Mouse (Mus musculus) intestine, embryonic 14.5 days (tissue): ENCODE data around the gene Lrrc58. TPM values are rescaled to one million over a fixed set of nuclear protein-coding genes. Genes with fewer than 3 reads are reported as not detected.

Experiments used
- ATAC-seq: fragments of 200-750 bp; cut with Nextera tagmentation; replicated peaks from 2 replicates; pipeline ENCODE4 v1.8.0; 2017; ENCODE audit warnings: low read depth, moderate number of reproducible peaks, moderate TSS enrichment, moderate library complexity; ENCODE audit not compliant: low FRiP score, low TSS enrichment
- DNase-seq: peaks from one replicate; pipeline ENCODE4 v3.0.0-alpha.2; 2018; ENCODE audit warnings: low spot score
- H3K27ac ChIP-seq: fragments of 300-500 bp; sonication (generic); 2 replicates; pipeline ENCODE4 v1.5.1; 2014; ENCODE audit warnings: low read depth, mild to moderate bottlenecking, control low read depth
- H3K27me3 ChIP-seq: fragments of 300-500 bp; sonication (generic); replicated peaks from 2 replicates; pipeline ENCODE4 v1.6.1; 2014; ENCODE audit warnings: low read length, control low read depth; ENCODE audit not compliant: control insufficient read depth, insufficient read depth
- H3K36me3 ChIP-seq: fragments of 300-500 bp; sonication (generic); 2 replicates; pipeline ENCODE4 v1.6.1; 2014; ENCODE audit warnings: low read length, control low read depth; ENCODE audit not compliant: control insufficient read depth, insufficient read depth
- H3K4me1 ChIP-seq: fragments of 300-500 bp; sonication (generic); replicated peaks from 2 replicates; pipeline ENCODE4 v1.6.1; 2014; ENCODE audit warnings: low read length, control low read depth, mixed read lengths; ENCODE audit not compliant: control insufficient read depth, insufficient read depth
- H3K4me2 ChIP-seq: fragments of 300-500 bp; sonication (generic); 2 replicates; pipeline ENCODE4 v1.6.1; 2014; ENCODE audit warnings: low read length
- H3K4me3 ChIP-seq: fragments of 300-500 bp; sonication (generic); 2 replicates; pipeline ENCODE4 v1.5.1; 2014; ENCODE audit warnings: low read depth, low read length, control low read depth, mixed read lengths
- H3K9ac ChIP-seq: fragments of 300-500 bp; sonication (generic); 2 replicates; pipeline ENCODE4 v1.6.1; 2014; ENCODE audit warnings: mild to moderate bottlenecking, low read length
- H3K9me3 ChIP-seq: fragments of 300-500 bp; sonication (generic); 2 replicates; pipeline ENCODE4 v1.6.1; 2016; ENCODE audit warnings: low read length, control low read depth; ENCODE audit not compliant: control insufficient read depth
- WGBS: fragments of 180-500 bp; shearing (Covaris S2); extraction: QIAGEN DNeasy Blood & Tissue Kit; methylation state at CpG from one replicate; pipeline ENCODE4 v1.1.7; 2014; 5-methylcytosine and 5-hydroxymethylcytosine counted together
- polyA plus RNA-seq: library from polyadenylated mRNA; unstranded; fragments of >200 nt; fragmentation: Nextera tagmentation; extraction: Ambion mirVana; gene quantifications from 2 replicates; pipeline ENCODE4 v1.2.1, GENCODE M21; 2014

Lrrc58 gene
- polyA plus RNA-seq, 1 experiment from 2014 or later, result 56.2 TPM

GRCm38 (mm10) chr16:37927117-37927516 is 58.9 kb downstream of the Lrrc58 start:
- whole genome bisulfite sequencing, result 47% methylated on average over 4 of the region's 4 CpGs
- H3K27ac ChIP-seq, result no peak overlapping the region
- H3K27me3 ChIP-seq, result no peaks in the 10 kb centered on the region
- H3K36me3 ChIP-seq, result no peaks in the 10 kb centered on the region
- DNase-seq, result no peak
- H3K9me3 ChIP-seq, result no peaks in the 10 kb centered on the region
- no peak for ATAC-seq
- H3K4me3 ChIP-seq, result no peak overlapping the region
- H3K4me1 ChIP-seq, result no peaks in the 10 kb centered on the region
- H3K9ac ChIP-seq, result no peak overlapping the region
- H3K4me2 ChIP-seq, result no peak overlapping the region

GRCm38 (mm10) chr16:37929006-37929405 is 60.8 kb downstream of the Lrrc58 start:
- Histone ChIP-seq H3K27me3 (no peaks in the 10 kb centered on the region), H3K4me1 (no peaks in the 10 kb centered on the region), H3K4me3 (no peak overlapping the region), H3K9ac (no peak overlapping the region), H3K27ac (no peak overlapping the region), H3K9me3 (no peaks in the 10 kb centered on the region), H3K4me2 (no peak overlapping the region), H3K36me3 (no peaks in the 10 kb centered on the region)
- no peak for ATAC-seq
- no peak for DNase-seq
- WGBS, result 51% methylated on average over 2 of the region's 2 CpGs

- H3K4me3 ChIP-seq, result no peak overlapping the region
- H3K36me3 ChIP-seq, result no peaks in the 10 kb centered on the region
- H3K27me3 ChIP-seq, result no peaks in the 10 kb centered on the region
- no peak overlapping the region for H3K27ac ChIP-seq
- H3K4me2 ChIP-seq, result no peak overlapping the region
- H3K9me3 ChIP-seq, result no peaks in the 10 kb centered on the region
- ATAC-seq, result no peak
- 91% methylated on average over 2 of the region's 2 CpGs for WGBS
- no peaks in the 10 kb centered on the region for H3K4me1 ChIP-seq
- H3K9ac ChIP-seq, result no peak overlapping the region
- DNase-seq, result no peak
These were observed 61.4 kb downstream of the Lrrc58 start for GRCm38 (mm10) chr16:37929626-37930025.

- no peaks in the 10 kb centered on the region for H3K4me1 ChIP-seq
- H3K27ac ChIP-seq, result no peak overlapping the region
- WGBS, result 86% methylated on average over 2 of the region's 2 CpGs
- no peak for ATAC-seq
- no peaks in the 10 kb centered on the region for H3K27me3 ChIP-seq
- no peak overlapping the region for H3K4me3 ChIP-seq
- no peak overlapping the region for H3K4me2 ChIP-seq
- H3K36me3 ChIP-seq, result no peaks in the 10 kb centered on the region
- H3K9ac ChIP-seq, result no peak overlapping the region
- no peak for DNase-seq
- H3K9me3 ChIP-seq, result no peaks in the 10 kb centered on the region
These were observed 66.7 kb downstream of the Lrrc58 start for GRCm38 (mm10) chr16:37934932-37935331.

- no peak for DNase-seq
- no peaks in the 10 kb centered on the region for H3K27me3 ChIP-seq
- no peaks in the 10 kb centered on the region for H3K4me1 ChIP-seq
- no peaks in the 10 kb centered on the region for H3K9me3 ChIP-seq
- H3K4me2 ChIP-seq, result no peak overlapping the region
- no peak for ATAC-seq
- no peaks in the 10 kb centered on the region for H3K36me3 ChIP-seq
- no peak overlapping the region for H3K4me3 ChIP-seq
- no peak overlapping the region for H3K9ac ChIP-seq
- H3K27ac ChIP-seq, result no peak overlapping the region
- 54% methylated on average over 8 of the region's 8 CpGs for WGBS
These were observed 69.1 kb downstream of the Lrrc58 start for GRCm38 (mm10) chr16:37937276-37937675.

Other genes with a start within 250 kb of the Lrrc58 start
- 58.1 and 67.1 TPM in 2 replicates for gene Ndufb4, start 213.9 kb upstream of the Lrrc58 start, polyA plus RNA-seq
- gene Fstl1, start 91.5 kb upstream of the Lrrc58 start, polyA plus RNA-seq, result 307 and 342 TPM in 2 replicates
- not detected in 2 replicates for gene Gm36028, start 7.2 kb upstream of the Lrrc58 start, polyA plus RNA-seq
- 0.42 and 0.61 TPM in 2 replicates for gene Gpr156, start 48.1 kb downstream of the Lrrc58 start, polyA plus RNA-seq
- 63.9 and 66.0 TPM in 2 replicates for gene Gsk3b, start 220.6 kb downstream of the Lrrc58 start, polyA plus RNA-seq